Mouse (Mus musculus) liver, postnatal 0 days (tissue): ENCODE results near the gene Rusc1.

Experiments used
- CTCF ChIP-seq: sonication (generic); IDR thresholded peaks from 2 replicates; pipeline ENCODE4 v1.5.1; 2016; ENCODE audit warnings: antibody characterized with exemption, low read depth
- EP300 ChIP-seq: IDR thresholded peaks from 2 replicates; pipeline ENCODE4 v1.6.1; 2016; ENCODE audit warnings: antibody characterized with exemption, low read depth, mild to moderate bottlenecking

DNA sequence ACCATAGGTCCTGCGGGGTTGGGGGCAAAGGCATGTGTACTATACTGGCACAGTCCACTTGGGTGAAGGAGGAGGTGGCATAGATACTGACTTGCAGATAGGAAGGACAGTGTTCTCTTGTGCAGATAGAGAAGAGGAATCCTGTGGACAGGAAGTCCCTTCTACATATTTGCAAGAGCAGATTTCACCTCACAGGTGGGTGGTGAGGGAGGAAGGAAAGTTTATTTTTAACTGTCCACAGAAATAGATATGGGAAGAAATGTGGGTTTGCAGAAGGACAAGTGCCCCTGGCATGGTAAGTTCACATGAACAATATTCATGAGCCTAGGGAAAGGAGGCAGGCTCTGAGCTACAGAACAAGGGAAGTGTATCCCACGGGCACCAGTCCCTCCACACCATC, 9.0 kb downstream of the Rusc1 start:
- TF ChIP-seq CTCF: no peak
- no peak for TF ChIP-seq EP300
